ENCODE assay signal across 9 mouse cellular contexts in the genomic region with DNA sequence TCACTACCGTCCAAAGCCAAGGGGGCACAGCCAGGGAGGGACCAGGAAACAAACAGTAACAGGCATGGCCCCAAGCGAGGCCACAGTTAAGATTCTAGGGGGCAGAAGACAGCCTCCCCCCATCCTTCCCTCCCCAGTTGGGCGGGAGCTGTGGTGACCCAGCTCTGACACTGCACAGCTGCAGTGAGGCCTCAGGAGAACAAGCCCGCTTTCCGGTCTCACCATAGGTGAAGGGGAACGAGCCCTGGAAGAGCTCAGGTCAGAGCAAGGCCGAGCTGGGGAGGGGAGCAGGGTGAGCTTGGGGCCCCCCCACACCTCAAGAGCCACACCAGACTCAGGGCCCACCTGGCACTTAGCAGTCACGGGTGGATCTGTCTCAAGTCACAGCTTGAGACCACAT. TPM values are rescaled to one million over a fixed set of nuclear protein-coding genes. Genes with fewer than 3 reads are reported as not detected.
DNase-seq lines count a peak whose midpoint lies in the region; ATAC-seq and TF ChIP-seq lines count a peak whose summit lies in the region.
"Had no signal": no experiment of that assay in that cellular context is flagged by ENCODE, and none has a peak within 500 bp of the region (broad histone marks: within the 10 kb centered on the region; RNA-seq: fewer than 3 reads in every experiment).

No protein-coding gene starts in this region.

- H3K9me3 ChIP-seq in forebrain, embryonic 10.5 days = no peaks in the 10 kb centered on the region
- no peaks in the 10 kb centered on the region for H3K9me3 ChIP-seq in forebrain, embryonic 11.5 days (ENCODE audit: control insufficient read depth, low read length)
- H3K9me3 ChIP-seq in lung, embryonic 15.5 days = no peaks in the 10 kb centered on the region
- H3K9me3 ChIP-seq in limb, embryonic 14.5 days (ENCODE audit: control insufficient read depth, low read length) = no peaks in the 10 kb centered on the region

- H3K27ac ChIP-seq in forebrain, embryonic 10.5 days = peak overlapping the region; percentile 82
- H3K27ac ChIP-seq in forebrain, embryonic 11.5 days (ENCODE audit: low read depth, low read length) = no peak overlapping the region
- H3K27ac ChIP-seq in lung, embryonic 15.5 days = 0 out of 2 replicates have a peak overlapping the region, but pooled peaks have one; percentile 90
- peak overlapping the region; percentile 33; the same call in 1 of the 2 replicates for H3K27ac ChIP-seq in limb, embryonic 14.5 days (replicated peaks; ENCODE audit: low read depth, low read length)
- H3K27ac ChIP-seq: liver, embryonic 14.5 days had no signal

- no peak for TF ChIP-seq POLR2A in limb, embryonic 14.5 days (IDR thresholded peaks at IDR 0.05; ENCODE audit: borderline replicate concordance, extremely low read depth, insufficient read depth, insufficient read length)

- peaks cover 27% of the 10 kb centered on the region for H3K27me3 ChIP-seq in forebrain, embryonic 10.5 days (ENCODE audit: poor library complexity, severe bottlenecking)
- no peaks in the 10 kb centered on the region for H3K27me3 ChIP-seq in forebrain, embryonic 11.5 days (ENCODE audit: control insufficient read depth, insufficient read depth, low read length)
- no peaks in the 10 kb centered on the region for H3K27me3 ChIP-seq in lung, embryonic 15.5 days
- no peaks in the 10 kb centered on the region for H3K27me3 ChIP-seq in limb, embryonic 14.5 days (ENCODE audit: control insufficient read depth, insufficient read depth, low read length)

- DNase-seq in forebrain, embryonic 10.5 days (ENCODE audit: extremely low spot score, low spot score) = no peak
- no peak for DNase-seq in forebrain, embryonic 11.5 days (ENCODE audit: low spot score)
- no peak for DNase-seq in lung, postnatal 4 days
- no peak for DNase-seq in limb, embryonic 14.5 days (ENCODE audit: low spot score)
- peak; percentile 60 to 62 for DNase-seq in thymus, postnatal 10 days (ENCODE audit: low spot score in 2 of 2)
- no peak for DNase-seq in cerebellum, postnatal 25 days
- DNase-seq in embryo, embryonic 10 days (ENCODE audit: low spot score) = no peak

- no peak for ATAC-seq in forebrain, embryonic 11.5 days (replicated peaks; ENCODE audit: low FRiP score)
- ATAC-seq in lung, embryonic 15.5 days (ENCODE audit: borderline replicate concordance, extremely low read depth, low FRiP score, low TSS enrichment) = no peak
- no peak for ATAC-seq in limb, embryonic 14.5 days (ENCODE audit: low FRiP score, low read depth)

- H3K4me1 ChIP-seq in forebrain, embryonic 10.5 days = peaks cover 94% of the 10 kb centered on the region
- peaks cover 31% of the 10 kb centered on the region for H3K4me1 ChIP-seq in forebrain, embryonic 11.5 days (replicated peaks; ENCODE audit: control insufficient read depth, insufficient read depth, low read length)
- H3K4me1 ChIP-seq in lung, embryonic 15.5 days = peaks cover 92% of the 10 kb centered on the region
- H3K4me1 ChIP-seq in limb, embryonic 14.5 days (ENCODE audit: control insufficient read depth, insufficient read depth, low read length) = peaks cover 42% of the 10 kb centered on the region

- H3K36me3 ChIP-seq in forebrain, embryonic 10.5 days (replicated peaks) = peaks cover 52% of the 10 kb centered on the region
- H3K36me3 ChIP-seq in forebrain, embryonic 11.5 days (ENCODE audit: control insufficient read depth, insufficient read depth, low read length) = peaks cover 4% of the 10 kb centered on the region
- H3K36me3 ChIP-seq in lung, embryonic 15.5 days = peaks cover 14% of the 10 kb centered on the region
- peaks cover 50% of the 10 kb centered on the region for H3K36me3 ChIP-seq in limb, embryonic 14.5 days (ENCODE audit: control insufficient read depth, insufficient read depth, low read length)

- H3K4me2 ChIP-seq in forebrain, embryonic 11.5 days (ENCODE audit: low read depth, low read length, severe bottlenecking) = no peak overlapping the region
- H3K4me2 ChIP-seq in lung, embryonic 15.5 days = peak overlapping the region; percentile 52
- H3K4me2 ChIP-seq in limb, embryonic 14.5 days (replicated peaks; ENCODE audit: low read depth, low read length, severe bottlenecking) = peak overlapping the region; percentile 53

- H3K9ac ChIP-seq in forebrain, embryonic 11.5 days (ENCODE audit: low read length) = no peak overlapping the region
- H3K9ac ChIP-seq in lung, embryonic 15.5 days = no peak overlapping the region
- peak overlapping the region; percentile 44 for H3K9ac ChIP-seq in limb, embryonic 14.5 days (ENCODE audit: low read depth, low read length, severe bottlenecking)
- H3K9ac ChIP-seq: liver, embryonic 14.5 days had no signal

- peak overlapping the region; percentile 48 for H3K4me3 ChIP-seq in forebrain, embryonic 10.5 days
- H3K4me3 ChIP-seq in forebrain, embryonic 11.5 days (ENCODE audit: low read depth, low read length) = no peak overlapping the region
- no peak overlapping the region for H3K4me3 ChIP-seq in lung, embryonic 15.5 days
- H3K4me3 ChIP-seq in limb, embryonic 14.5 days (replicated peaks; ENCODE audit: low read length) = 0 out of 2 replicates have a peak overlapping the region, but pooled peaks have one; percentile 7

- 45% methylated on average over 8 of the region's 8 CpGs for WGBS in forebrain, embryonic 10.5 days
- WGBS in forebrain, embryonic 11.5 days = 56% methylated on average over 8 of the region's 8 CpGs
- WGBS in lung, embryonic 15.5 days = 57% methylated on average over 8 of the region's 8 CpGs
- WGBS in limb, embryonic 14.5 days = 40% methylated on average over 8 of the region's 8 CpGs

RNA-seq across cellular contexts. Expression of a gene that starts 52.9 kb away (rescaled TPM):
- polyA plus RNA-seq in forebrain, embryonic 10.5 days (2016; fragmentation: Nextera tagmentation; extraction: Ambion mirVana) = 3.4 and 4.3 TPM in 2 replicates
- 4.5 and 6.0 TPM in 2 replicates for polyA plus RNA-seq in forebrain, embryonic 11.5 days (2014; fragmentation: Nextera tagmentation; extraction: Ambion mirVana)
- polyA plus RNA-seq in lung, embryonic 15.5 days (2015; fragmentation: Nextera tagmentation; extraction: Ambion mirVana) = 6.4 and 7.7 TPM in 2 replicates
- polyA plus RNA-seq in limb, embryonic 14.5 days (2012; rRNA removed) = 107 and 154 TPM in 2 replicates
- 47.4 and 55.8 TPM in 2 replicates for polyA plus RNA-seq in limb, embryonic 14.5 days (2014; fragmentation: Nextera tagmentation; extraction: Ambion mirVana)

Comparison
In these comparisons a context has a peak if more than half of its experiments do, and no peak if none do; other contexts are left out.
1. H3K4me3 ChIP-seq: peak in forebrain, embryonic 10.5 days (single experiment) and limb, embryonic 14.5 days (single experiment); none in forebrain, embryonic 11.5 days (single experiment) and lung, embryonic 15.5 days (single experiment).
2. DNase-seq: peak in thymus, postnatal 10 days (2 of 2); none in forebrain, embryonic 10.5 days (single experiment), forebrain, embryonic 11.5 days (single experiment), lung, postnatal 4 days (0 of 2), limb, embryonic 14.5 days (single experiment), cerebellum, postnatal 25 days (0 of 2) and embryo, embryonic 10 days (single experiment).